Mouse (Mus musculus) midbrain, embryonic 11.5 days (tissue): ENCODE results near the gene Ccer1. TPM values are rescaled to one million over a fixed set of nuclear protein-coding genes. Genes with fewer than 3 reads are reported as not detected.

ENCODE experiments used
- ATAC-seq: fragments of 200-750 bp; cut with Nextera tagmentation; 2 replicates; pipeline ENCODE4 v1.8.0; 2017; ENCODE audit warnings: moderate TSS enrichment, moderate library complexity; ENCODE audit not compliant: low FRiP score
- DNase-seq: peaks from one replicate; pipeline ENCODE4 v3.0.0; 2015; ENCODE audit warnings: low spot score; ENCODE audit errors: missing footprints
- H3K27ac ChIP-seq: fragments of 300-500 bp; sonication (generic); 2 replicates; pipeline ENCODE4 v1.5.1; 2014; ENCODE audit warnings: low read depth, low read length
- H3K27me3 ChIP-seq: fragments of 300-500 bp; sonication (generic); 2 replicates; pipeline ENCODE4 v1.6.1; 2014; ENCODE audit warnings: mild to moderate bottlenecking, low read length, moderate library complexity, mixed read lengths; ENCODE audit not compliant: control insufficient read depth, insufficient read depth
- H3K36me3 ChIP-seq: fragments of 300-500 bp; sonication (generic); 2 replicates; pipeline ENCODE4 v1.6.1; 2014; ENCODE audit warnings: mild to moderate bottlenecking, low read length, moderate library complexity, mixed read lengths; ENCODE audit not compliant: control insufficient read depth, insufficient read depth
- H3K4me1 ChIP-seq: fragments of 300-500 bp; sonication (generic); 2 replicates; pipeline ENCODE4 v1.6.1; 2014; ENCODE audit warnings: low read length; ENCODE audit not compliant: control insufficient read depth, insufficient read depth
- H3K4me2 ChIP-seq: fragments of 300-500 bp; sonication (generic); 2 replicates; pipeline ENCODE4 v1.6.1; 2014; ENCODE audit warnings: mild to moderate bottlenecking, moderate library complexity
- H3K4me3 ChIP-seq: fragments of 300-500 bp; sonication (generic); 2 replicates; pipeline ENCODE4 v1.5.1; 2014; ENCODE audit warnings: low read depth, low read length
- H3K9ac ChIP-seq: fragments of 300-500 bp; sonication (generic); 2 replicates; pipeline ENCODE4 v1.6.1; 2014; ENCODE audit warnings: low read length
- H3K9me3 ChIP-seq: fragments of 300-500 bp; sonication (generic); 2 replicates; pipeline ENCODE4 v1.6.1; 2016; ENCODE audit warnings: low read length; ENCODE audit not compliant: control insufficient read depth
- WGBS: fragments of 180-500 bp; shearing (Covaris S2); extraction: QIAGEN DNeasy Blood & Tissue Kit; methylation state at CpG from one replicate; pipeline ENCODE4 v1.1.7; 2014; 5-methylcytosine and 5-hydroxymethylcytosine counted together
- polyA plus RNA-seq: library from polyadenylated mRNA; unstranded; fragments of >200 nt; fragmentation: Nextera tagmentation; extraction: Ambion mirVana; gene quantifications from 2 replicates; pipeline ENCODE4 v1.2.1, GENCODE M21; 2014

Gene Ccer1
- polyA plus RNA-seq, 1 experiment from 2014 or later: not detected

DNA sequence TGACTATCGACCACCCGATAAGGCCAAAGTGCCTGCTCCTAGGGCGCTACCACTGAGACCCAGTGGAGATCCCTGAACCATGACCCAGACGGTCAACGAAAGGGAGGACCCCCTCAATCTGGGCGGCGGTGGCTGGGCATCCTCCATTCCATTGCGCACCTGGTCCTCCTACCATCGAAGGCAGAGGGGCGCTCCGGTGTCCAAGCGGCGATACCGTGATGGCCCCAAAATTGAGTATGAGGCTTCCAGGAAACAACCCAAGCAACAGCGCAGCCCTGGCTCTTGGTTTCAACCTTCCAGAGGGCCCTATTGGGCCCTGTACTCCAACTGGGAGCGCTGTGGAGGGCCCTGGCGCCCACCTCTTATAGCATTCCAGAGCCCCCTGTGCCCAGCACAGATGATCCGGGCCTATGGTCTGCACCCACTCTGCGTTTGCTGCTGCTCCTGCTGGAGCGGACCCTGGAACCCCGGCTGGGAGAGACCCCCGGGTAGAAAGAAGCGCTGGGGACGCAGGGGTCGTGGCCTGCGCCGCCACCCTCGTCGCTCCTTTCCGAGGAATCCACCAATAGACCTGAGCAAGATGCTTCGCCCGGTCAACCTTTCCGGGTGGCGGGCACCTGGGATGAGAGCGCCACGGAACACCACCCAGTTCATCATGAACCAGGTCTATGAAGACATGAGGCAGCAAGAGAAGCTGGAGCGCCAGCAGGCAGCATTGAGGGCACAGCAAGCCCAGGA lies 708 bp downstream of the Ccer1 start:
- no peak overlapping the region for H3K9ac ChIP-seq
- no peak overlapping the region for H3K4me2 ChIP-seq
- no peaks in the 10 kb centered on the region for H3K9me3 ChIP-seq
- H3K27me3 ChIP-seq: no peaks in the 10 kb centered on the region
- H3K4me3 ChIP-seq: no peak overlapping the region
- ATAC-seq: no peak
- H3K27ac ChIP-seq: no peak overlapping the region
- DNase-seq: no peak
- H3K4me1 ChIP-seq: no peaks in the 10 kb centered on the region
- H3K36me3 ChIP-seq: no peaks in the 10 kb centered on the region
- 93% methylated on average over 37 of the region's 37 CpGs for WGBS

DNA sequence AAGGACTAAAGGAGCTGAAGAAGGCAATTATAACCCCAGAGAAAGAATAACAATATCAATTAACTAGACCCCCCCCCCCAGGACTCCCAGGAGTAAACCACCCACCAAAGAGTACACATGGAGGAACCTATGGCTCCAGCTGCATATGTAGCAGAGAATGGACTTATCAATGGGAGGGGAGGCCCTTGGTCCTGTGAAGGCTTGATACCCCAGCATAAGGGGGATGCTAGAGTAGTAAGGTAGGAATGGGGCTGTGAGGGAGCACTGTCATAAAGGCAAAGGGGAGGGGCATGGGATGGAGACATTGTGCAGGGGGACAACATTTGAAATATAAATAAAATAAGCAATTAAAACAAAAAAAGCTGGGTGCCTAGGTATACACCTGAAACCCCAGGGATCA lies 9.5 kb downstream of the Ccer1 start:
- H3K27ac ChIP-seq: no peak overlapping the region
- no peak overlapping the region for H3K4me2 ChIP-seq
- H3K4me3 ChIP-seq: no peak overlapping the region
- ATAC-seq (no peak), DNase-seq (peak; percentile 56)
- H3K27me3 ChIP-seq: no peaks in the 10 kb centered on the region
- no peaks in the 10 kb centered on the region for H3K4me1 ChIP-seq
- H3K9ac ChIP-seq: no peak overlapping the region
- no peaks in the 10 kb centered on the region for H3K9me3 ChIP-seq
- no peaks in the 10 kb centered on the region for H3K36me3 ChIP-seq

DNA sequence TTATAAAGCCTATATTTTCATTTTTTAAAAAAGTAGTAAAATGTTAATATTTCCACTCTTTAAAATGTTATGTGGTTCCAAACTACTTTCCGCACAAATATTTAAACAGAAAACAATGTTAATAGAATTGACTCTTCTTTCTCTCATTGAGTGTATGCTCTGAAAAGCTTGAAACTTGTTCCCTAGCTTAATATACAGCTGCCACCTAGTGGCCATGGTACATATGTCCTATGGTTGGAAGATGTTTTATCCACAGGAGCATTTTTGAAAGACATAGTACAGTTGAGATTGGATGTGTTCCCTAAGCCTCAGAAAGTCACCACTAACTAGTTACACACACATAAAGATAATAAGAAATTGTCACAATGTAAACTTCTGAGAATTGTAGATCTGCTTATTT lies 11.7 kb downstream of the Ccer1 start:
- Histone ChIP-seq H3K9ac (no peak overlapping the region), H3K27me3 (no peaks in the 10 kb centered on the region), H3K4me1 (no peaks in the 10 kb centered on the region), H3K36me3 (no peaks in the 10 kb centered on the region), H3K4me2 (no peak overlapping the region), H3K9me3 (no peaks in the 10 kb centered on the region), H3K27ac (no peak overlapping the region), H3K4me3 (no peak overlapping the region)
- WGBS: 44% methylated on average over 1 of the region's 1 CpGs
- ATAC-seq (no peak), DNase-seq (peak; percentile 87)

DNA sequence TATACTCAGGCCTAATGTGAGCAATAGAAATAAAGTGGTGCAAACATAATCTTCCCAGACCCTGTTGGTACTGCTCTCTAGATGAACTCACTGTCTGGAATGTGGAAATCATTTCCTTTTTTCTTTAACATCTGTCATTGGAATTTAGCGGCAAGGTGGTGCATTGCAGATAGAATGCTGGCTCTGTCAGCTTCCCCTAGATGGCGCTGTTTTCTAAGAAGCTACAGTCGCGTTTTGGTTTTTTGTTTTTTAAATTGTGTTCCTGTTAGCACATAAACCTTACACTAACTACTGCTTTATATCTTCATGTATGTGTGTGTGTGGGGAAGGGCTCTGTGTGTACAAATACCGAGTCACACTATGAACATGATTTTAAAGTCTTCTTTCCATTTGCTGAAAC lies 19.8 kb downstream of the Ccer1 start:
- Histone ChIP-seq H3K4me3 (no peak overlapping the region), H3K36me3 (no peaks in the 10 kb centered on the region), H3K9ac (no peak overlapping the region), H3K27me3 (no peaks in the 10 kb centered on the region), H3K27ac (no peak overlapping the region), H3K9me3 (no peaks in the 10 kb centered on the region), H3K4me1 (no peaks in the 10 kb centered on the region), H3K4me2 (no peak overlapping the region)
- ATAC-seq (peak; percentile 73), DNase-seq (peak; percentile 94)
- WGBS: 4% methylated on average over 5 of the region's 5 CpGs

DNA sequence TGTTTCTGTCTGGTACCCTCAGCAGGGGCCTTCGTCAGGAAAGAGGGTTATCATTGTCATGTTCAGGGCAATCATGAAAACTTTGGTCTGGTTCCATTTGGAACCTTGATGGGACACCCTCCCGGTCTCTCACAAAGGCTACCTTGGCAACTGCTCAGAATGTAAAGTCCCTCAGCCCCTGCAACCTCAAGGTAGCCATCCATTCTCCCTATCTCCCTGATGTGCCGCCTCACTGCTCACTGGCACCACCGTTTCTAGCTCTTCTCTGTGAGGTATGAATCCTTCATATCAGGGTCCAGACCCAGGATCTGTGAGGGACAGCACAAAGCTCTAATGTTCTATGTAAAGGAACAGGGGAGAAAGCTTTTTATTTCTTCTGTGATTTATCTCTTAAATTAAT lies 21.7 kb downstream of the Ccer1 start:
- H3K4me1 ChIP-seq: no peaks in the 10 kb centered on the region
- no peak overlapping the region for H3K4me3 ChIP-seq
- ATAC-seq: no peak
- WGBS: 64% methylated on average over 4 of the region's 4 CpGs
- no peak overlapping the region for H3K27ac ChIP-seq
- no peaks in the 10 kb centered on the region for H3K27me3 ChIP-seq
- H3K9ac ChIP-seq: no peak overlapping the region
- H3K36me3 ChIP-seq: no peaks in the 10 kb centered on the region
- peak; percentile 72 for DNase-seq
- no peak overlapping the region for H3K4me2 ChIP-seq
- no peaks in the 10 kb centered on the region for H3K9me3 ChIP-seq

DNA sequence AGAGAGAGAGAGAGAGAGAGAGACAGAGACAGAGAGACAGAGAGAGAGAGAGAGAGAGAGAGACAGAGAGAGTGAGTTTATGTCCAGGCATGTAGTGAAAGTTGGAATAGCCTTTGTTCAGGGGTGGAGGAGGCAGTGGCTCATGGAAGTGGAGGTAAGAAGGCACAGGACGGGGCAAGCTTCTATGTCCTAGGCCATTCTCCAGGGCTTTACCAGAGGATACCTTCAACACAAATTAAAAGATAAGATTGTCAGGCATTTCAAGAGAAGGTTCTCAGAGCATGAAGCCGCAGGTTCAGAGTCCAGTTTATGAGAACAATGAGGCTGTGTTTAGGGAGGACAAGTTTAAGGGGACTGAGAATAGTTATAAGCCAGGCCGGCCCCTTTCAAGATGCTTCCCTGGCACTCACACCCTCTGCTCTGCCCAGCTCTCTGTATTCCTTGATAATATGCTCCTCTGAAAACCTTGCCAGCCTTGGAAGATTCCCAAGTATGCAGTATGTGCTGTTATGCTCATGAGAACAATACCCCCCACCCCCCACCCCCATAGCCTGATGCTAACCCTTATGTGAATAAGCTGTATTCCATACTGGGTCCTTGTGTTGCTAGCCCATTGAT lies 22.5 kb downstream of the Ccer1 start:
- no peaks in the 10 kb centered on the region for H3K27me3 ChIP-seq
- H3K9me3 ChIP-seq: no peaks in the 10 kb centered on the region
- H3K4me2 ChIP-seq: no peak overlapping the region
- H3K9ac ChIP-seq: no peak overlapping the region
- no peak overlapping the region for H3K27ac ChIP-seq
- DNase-seq (no peak), ATAC-seq (no peak)
- 78% methylated on average over 3 of the region's 3 CpGs for WGBS
- H3K36me3 ChIP-seq: no peaks in the 10 kb centered on the region
- H3K4me1 ChIP-seq: no peaks in the 10 kb centered on the region
- H3K4me3 ChIP-seq: no peak overlapping the region

DNA sequence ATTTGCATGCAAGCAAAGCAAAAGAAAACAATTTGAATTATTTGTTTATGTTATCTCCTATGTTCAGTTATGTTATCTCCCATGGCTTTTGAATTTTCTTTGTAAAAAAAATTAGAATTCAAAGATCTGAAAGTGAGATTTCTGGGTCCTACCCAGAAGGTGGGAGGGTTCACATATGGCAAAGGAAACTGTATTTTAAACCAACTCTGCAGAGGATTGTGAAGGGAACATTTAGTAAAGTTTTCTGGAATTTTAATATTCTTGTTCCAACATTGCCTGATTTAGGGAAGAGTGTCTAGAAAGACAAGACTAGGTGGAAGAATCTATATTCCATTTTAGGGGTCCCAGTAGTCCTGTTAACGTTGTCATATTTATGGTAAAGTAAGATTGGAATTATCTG lies 24.4 kb downstream of the Ccer1 start:
- Histone ChIP-seq H3K36me3 (no peaks in the 10 kb centered on the region), H3K9me3 (no peaks in the 10 kb centered on the region), H3K9ac (no peak overlapping the region), H3K4me2 (no peak overlapping the region), H3K4me3 (no peak overlapping the region), H3K27ac (no peak overlapping the region), H3K4me1 (no peaks in the 10 kb centered on the region), H3K27me3 (no peaks in the 10 kb centered on the region)
- WGBS: 78% methylated on average over 1 of the region's 1 CpGs
- DNase-seq: no peak
- no peak for ATAC-seq

DNA sequence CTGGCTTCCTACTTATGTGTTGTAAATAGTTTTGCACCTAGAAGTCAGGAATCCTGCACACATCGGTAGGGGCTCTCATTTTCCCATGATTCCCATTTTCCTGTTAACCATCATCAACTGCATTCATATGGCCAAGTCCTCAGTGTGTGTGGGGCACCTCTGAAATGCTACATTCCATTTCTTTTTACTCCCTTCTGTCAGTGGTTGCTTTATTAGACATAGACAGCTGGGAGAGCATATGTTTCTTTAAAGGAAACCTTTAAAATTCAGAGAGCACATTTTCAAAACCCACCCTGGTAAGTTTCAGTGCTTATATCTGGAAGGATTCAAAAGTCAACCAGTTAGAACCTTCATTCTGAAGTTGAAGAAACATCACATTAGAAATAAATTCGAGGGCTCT lies 25.2 kb downstream of the Ccer1 start:
- Histone ChIP-seq H3K27me3 (no peaks in the 10 kb centered on the region), H3K4me3 (no peak overlapping the region), H3K27ac (no peak overlapping the region), H3K4me2 (no peak overlapping the region), H3K9me3 (no peaks in the 10 kb centered on the region), H3K9ac (no peak overlapping the region), H3K4me1 (no peaks in the 10 kb centered on the region), H3K36me3 (no peaks in the 10 kb centered on the region)
- WGBS: 71% methylated on average over 2 of the region's 2 CpGs
- peak; percentile 72 for DNase-seq
- ATAC-seq: no peak

DNA sequence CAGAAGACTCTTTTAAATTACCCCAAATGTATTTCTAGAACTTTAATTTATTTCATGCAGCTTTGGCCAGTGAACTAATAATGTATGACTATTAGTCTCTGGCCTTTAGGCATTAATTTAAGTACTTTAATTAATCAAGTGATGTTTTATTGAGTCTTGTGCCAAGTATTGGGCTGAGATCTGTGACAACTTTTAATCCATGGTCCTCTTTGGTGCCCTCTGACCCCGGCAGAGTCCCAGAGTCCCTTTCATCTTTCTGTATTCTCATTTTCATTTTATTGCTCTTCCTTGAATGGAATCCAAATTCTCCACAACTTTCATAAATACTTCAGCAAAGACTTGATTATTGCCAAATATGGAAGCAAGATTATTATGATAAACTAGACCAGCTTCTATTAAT lies 27.8 kb downstream of the Ccer1 start:
- DNase-seq (peak; percentile 72), ATAC-seq (no peak)
- no peak overlapping the region for H3K27ac ChIP-seq
- no peaks in the 10 kb centered on the region for H3K9me3 ChIP-seq
- H3K9ac ChIP-seq: no peak overlapping the region
- H3K36me3 ChIP-seq: no peaks in the 10 kb centered on the region
- H3K4me2 ChIP-seq: no peak overlapping the region
- H3K27me3 ChIP-seq: no peaks in the 10 kb centered on the region
- WGBS: 90% methylated on average over 1 of the region's 1 CpGs
- no peak overlapping the region for H3K4me3 ChIP-seq
- no peaks in the 10 kb centered on the region for H3K4me1 ChIP-seq
